Mouse (Mus musculus): ENCODE data around the gene Defb9. TPM values are rescaled to one million over a fixed set of nuclear protein-coding genes. Genes with fewer than 3 reads are reported as not detected.

Defb9 gene
- polyA plus RNA-seq, 1 experiment from 2014 or later, result not detected

Other genes with a start within 250 kb of the Defb9 start
- 0.98 TPM in 1 of 2 replicates, not detected in the other for gene Defa17, start 229.6 kb downstream of the Defb9 start, polyA plus RNA-seq (2015; fragmentation: Nextera tagmentation; extraction: Ambion mirVana)
- not detected in 2 replicates for gene Defa34, start 219.6 kb downstream of the Defb9 start, polyA plus RNA-seq (2015; fragmentation: Nextera tagmentation; extraction: Ambion mirVana)
- gene AY761184, start 181.8 kb downstream of the Defb9 start, polyA plus RNA-seq (2015; fragmentation: Nextera tagmentation; extraction: Ambion mirVana), result not detected in 2 replicates
- 1.9 TPM in 1 of 2 replicates, not detected in the other for gene Defa24, start 150.9 kb downstream of the Defb9 start, polyA plus RNA-seq (2015; fragmentation: Nextera tagmentation; extraction: Ambion mirVana)
- gene Defb50, start 61.9 kb downstream of the Defb9 start, polyA plus RNA-seq (2015; fragmentation: Nextera tagmentation; extraction: Ambion mirVana), result not detected in 2 replicates
- not detected in 2 replicates for gene Defb2, start 45.5 kb downstream of the Defb9 start, polyA plus RNA-seq (2015; fragmentation: Nextera tagmentation; extraction: Ambion mirVana)
- gene Defb10, start 26.5 kb downstream of the Defb9 start, polyA plus RNA-seq (2015; fragmentation: Nextera tagmentation; extraction: Ambion mirVana), result not detected in 2 replicates
- not detected in 2 replicates for gene Defb11, start 21.0 kb upstream of the Defb9 start, polyA plus RNA-seq (2015; fragmentation: Nextera tagmentation; extraction: Ambion mirVana)
- not detected in 2 replicates for gene Defb15, start 47.3 kb upstream of the Defb9 start, polyA plus RNA-seq (2015; fragmentation: Nextera tagmentation; extraction: Ambion mirVana)
- not detected in 2 replicates for gene Defb35, start 52.9 kb upstream of the Defb9 start, polyA plus RNA-seq (2015; fragmentation: Nextera tagmentation; extraction: Ambion mirVana)
- not detected in 2 replicates for gene Defb13, start 61.3 kb upstream of the Defb9 start, polyA plus RNA-seq (2015; fragmentation: Nextera tagmentation; extraction: Ambion mirVana)
- not detected in 2 replicates for gene Fam90a1a, start 73.3 kb upstream of the Defb9 start, polyA plus RNA-seq (2015; fragmentation: Nextera tagmentation; extraction: Ambion mirVana)
- not detected in 2 replicates for gene Ccdc70, start 84.4 kb upstream of the Defb9 start, polyA plus RNA-seq (2015; fragmentation: Nextera tagmentation; extraction: Ambion mirVana)
- 1.1 and 1.3 TPM in 2 replicates for gene Atp7b, start 174.9 kb upstream of the Defb9 start, polyA plus RNA-seq (2015; fragmentation: Nextera tagmentation; extraction: Ambion mirVana)
- gene Alg11, start 175.3 kb upstream of the Defb9 start, polyA plus RNA-seq (2015; fragmentation: Nextera tagmentation; extraction: Ambion mirVana), result 14.7 and 16.0 TPM in 2 replicates
- 0.38 and 0.51 TPM in 2 replicates for gene Nek5, start 239.6 kb upstream of the Defb9 start, polyA plus RNA-seq (2015; fragmentation: Nextera tagmentation; extraction: Ambion mirVana)